Mouse (Mus musculus) MEL (cell line): ENCODE measurements around the gene Zbtb20. TPM values are rescaled to one million over a fixed set of nuclear protein-coding genes. Genes with fewer than 3 reads are reported as not detected.

Experiments used
- DNase-seq: peaks from one replicate; pipeline ENCODE4 v3.0.0; 2011; ENCODE audit warnings: low read depth, low spot score
- H3K27ac ChIP-seq: 2 replicates; pipeline ENCODE4 v1.5.1; 2012; ENCODE audit warnings: low read depth, mild to moderate bottlenecking, control low read depth, low read length, moderate library complexity; ENCODE audit not compliant: control insufficient read depth
- H3K27me3 ChIP-seq, 2 experiments: fragments of 150-350 bp in 1 of 2; sonication (generic) in 1 of 2; 2 replicates each; pipeline ENCODE4 v1.6.1; 2012; ENCODE audit warnings: low read length in 2 of 2, mild to moderate bottlenecking in 2 of 2, improper control_type of control experiment in 1 of 2, moderate library complexity in 1 of 2; ENCODE audit not compliant: insufficient read depth in 2 of 2, control insufficient read depth in 1 of 2
- H3K36me3 ChIP-seq, 2 experiments: 2 replicates each; pipeline ENCODE4 v1.6.1; 2012 to 2014; ENCODE audit warnings: low read length in 2 of 2, improper control_type of control experiment in 1 of 2, inconsistent platforms in 1 of 2, mild to moderate bottlenecking in 1 of 2; ENCODE audit not compliant: insufficient read depth in 2 of 2, control insufficient read depth in 1 of 2
- H3K4me1 ChIP-seq, 2 experiments: fragments of 150-350 bp in 1 of 2; sonication (generic) in 1 of 2; 2 replicates each; pipeline ENCODE4 v1.6.1; 2012; ENCODE audit warnings: low read length in 2 of 2, improper control_type of control experiment in 1 of 2, mild to moderate bottlenecking in 1 of 2; ENCODE audit not compliant: insufficient read depth in 2 of 2, control insufficient read depth in 1 of 2
- H3K4me3 ChIP-seq, 2 experiments: fragments of 150-350 bp in 1 of 2; sonication (generic) in 1 of 2; 2 replicates each; pipeline ENCODE4 v1.5.1; 2012; ENCODE audit warnings: low read depth in 2 of 2, low read length in 2 of 2, mild to moderate bottlenecking in 2 of 2, moderate library complexity in 2 of 2, control low read depth in 1 of 2, improper control_type of control experiment in 1 of 2; ENCODE audit not compliant: control insufficient read depth in 1 of 2, insufficient read depth in 1 of 2
- H3K79me2 ChIP-seq: 2 replicates; pipeline ENCODE4 v1.6.1; 2012; ENCODE audit warnings: mild to moderate bottlenecking, low read length, moderate library complexity; ENCODE audit not compliant: control insufficient read depth, poor library complexity, insufficient read depth
- H3K9ac ChIP-seq: 2 replicates; pipeline ENCODE4 v1.6.1; 2012; ENCODE audit warnings: low read depth, mild to moderate bottlenecking, control low read depth, low read length, moderate library complexity; ENCODE audit not compliant: control insufficient read depth, poor library complexity, severe bottlenecking
- H3K9me3 ChIP-seq: fragments of 150-350 bp; sonication (generic); replicated peaks from 2 replicates; pipeline ENCODE4 v1.6.1; 2012; ENCODE audit warnings: mild to moderate bottlenecking, low read length, improper control_type of control experiment, moderate library complexity; ENCODE audit not compliant: insufficient read depth
- BHLHE40 ChIP-seq: IDR thresholded peaks from 2 replicates; pipeline ENCODE4 v1.6.1; 2012; ENCODE audit warnings: low read depth, mild to moderate bottlenecking, inconsistent platforms, low read length, improper control_type of control experiment, borderline replicate concordance
- CTCF ChIP-seq, 3 experiments: IDR thresholded peaks in 2 of 3; conservative IDR thresholded peaks in 1 of 3; 2 replicates each; pipeline ENCODE4 v1.5.1; 2011 to 2012; ENCODE audit warnings: low read length in 3 of 3, low read depth in 2 of 3, mild to moderate bottlenecking in 2 of 3, improper control_type of control experiment in 1 of 3, inconsistent platforms in 1 of 3, mixed read lengths in 1 of 3, moderate library complexity in 1 of 3; ENCODE audit not compliant: control insufficient read depth in 1 of 3, insufficient read depth in 1 of 3, poor library complexity in 1 of 3, severe bottlenecking in 1 of 3
- E2F4 ChIP-seq: IDR thresholded peaks from 2 replicates; pipeline ENCODE4 v1.6.1; 2011; ENCODE audit warnings: low read depth, low read length, improper control_type of control experiment, borderline replicate concordance
- HCFC1 ChIP-seq: IDR thresholded peaks from 2 replicates; pipeline ENCODE4 v1.6.1; 2012; ENCODE audit warnings: low read depth, mild to moderate bottlenecking, inconsistent platforms, low read length, improper control_type of control experiment, moderate library complexity
- MAX ChIP-seq: IDR thresholded peaks from 2 replicates; pipeline ENCODE4 v1.6.1; 2011; ENCODE audit warnings: low read length, improper control_type of control experiment
- MAZ ChIP-seq: IDR thresholded peaks from 2 replicates; pipeline ENCODE4 v1.6.1; 2012; ENCODE audit warnings: low read depth, mild to moderate bottlenecking, inconsistent platforms, low read length, improper control_type of control experiment
- MXI1 ChIP-seq: IDR thresholded peaks from 2 replicates; pipeline ENCODE4 v1.6.1; 2011; ENCODE audit warnings: mild to moderate bottlenecking, low read depth, low read length, improper control_type of control experiment
- POLR2AphosphoS2 ChIP-seq: IDR thresholded peaks from 2 replicates; pipeline ENCODE4 v1.6.1; 2011; ENCODE audit warnings: low read length, improper control_type of control experiment
- RAD21 ChIP-seq: IDR thresholded peaks from 2 replicates; pipeline ENCODE4 v1.6.1; 2011; ENCODE audit warnings: mild to moderate bottlenecking, low read depth, low read length, improper control_type of control experiment
- SMC3 ChIP-seq: IDR thresholded peaks from 2 replicates; pipeline ENCODE4 v1.6.1; 2011; ENCODE audit warnings: low read depth, low read length, improper control_type of control experiment
- TAL1 ChIP-seq: IDR thresholded peaks from 2 replicates; pipeline ENCODE4 v1.6.1; 2012; ENCODE audit warnings: mild to moderate bottlenecking, inconsistent platforms, low read length, moderate library complexity, mixed read lengths
- UBTF ChIP-seq: IDR thresholded peaks from 2 replicates; pipeline ENCODE4 v1.6.1; 2012; ENCODE audit warnings: low read depth, mild to moderate bottlenecking, inconsistent platforms, low read length, improper control_type of control experiment, moderate library complexity, borderline replicate concordance; ENCODE audit not compliant: insufficient read depth
- USF1 ChIP-seq: IDR thresholded peaks from 2 replicates; pipeline ENCODE4 v1.6.1; 2014; ENCODE audit warnings: low read depth, mild to moderate bottlenecking, inconsistent platforms, low read length, improper control_type of control experiment, moderate library complexity
- ZKSCAN1 ChIP-seq: IDR thresholded peaks from 2 replicates; pipeline ENCODE4 v1.6.1; 2012; ENCODE audit warnings: low read depth, mild to moderate bottlenecking, inconsistent platforms, low read length, improper control_type of control experiment, moderate library complexity
- polyA plus RNA-seq, 2 experiments: library from polyadenylated mRNA; stranded (reverse) in 1 of 2; unstranded in 1 of 2; fragments of >175 nt in 1 of 2; fragments of >200 nt in 1 of 2; gene quantifications; 2 replicates each; pipeline versions ENCODE4 v1.2.1 to v1.2.4; 2012; ENCODE audit warnings: low replicate concordance in 2 of 2, low read depth in 1 of 2; ENCODE audit not compliant: insufficient read length in 2 of 2, insufficient read depth in 1 of 2, missing spikeins in 1 of 2
- total RNA-seq: library from RNA; depleted of rRNA; stranded (reverse); fragments of 300-350 nt; gene quantifications from 2 replicates; pipeline ENCODE4 v1.2.3, GENCODE M21; 2012

The Zbtb20 gene
- total and polyA plus RNA-seq, 3 experiments, result 0.17 to 0.27 TPM; not detected in 1

DNA sequence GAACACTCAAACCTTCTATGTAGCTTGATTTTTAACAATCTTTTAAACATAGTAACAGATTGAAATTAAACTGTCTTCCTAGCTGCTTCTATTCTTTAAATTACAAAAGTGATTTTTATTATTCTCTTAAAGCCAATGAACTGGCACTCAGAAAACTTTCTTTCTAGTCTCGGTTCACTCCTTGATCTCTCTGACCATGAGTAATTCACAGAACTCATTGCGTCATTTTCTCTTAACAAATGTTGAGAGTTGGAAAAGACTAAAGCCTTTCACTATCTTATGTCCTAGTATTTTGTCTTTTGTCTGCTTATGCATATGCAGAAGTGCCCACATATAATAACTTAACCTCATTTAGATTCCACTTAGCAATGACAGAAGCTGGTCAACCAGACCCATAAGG lies 525.3 kb downstream of the Zbtb20 start:
- H3K9me3 ChIP-seq, result no peaks in the 10 kb centered on the region
- H3K4me3 ChIP-seq, result no peak overlapping the region
- no peak overlapping the region for H3K9ac ChIP-seq
- DNase-seq, result no peak
- peaks cover 0 to 1% of the 10 kb centered on the region in 2 experiments; a peak in 1 of 4 replicates for H3K27me3 ChIP-seq
- TF ChIP-seq SMC3, result no peak
- no peak for TF ChIP-seq ZKSCAN1
- no peak for TF ChIP-seq TAL1
- TF ChIP-seq CTCF (IDR thresholded peaks at IDR 0.05 in 2 of 3, conservative IDR thresholded peaks at IDR 0.05 in 1 of 3; ENCODE audit: control insufficient read depth in 1 of 3, insufficient read depth in 1 of 3, low read depth in 2 of 3, low read length in 3 of 3, poor library complexity in 1 of 3, severe bottlenecking in 1 of 3), result no peak
- no peak for TF ChIP-seq RAD21
- TF ChIP-seq E2F4, result no peak
- no peak overlapping the region for H3K27ac ChIP-seq
- no peaks in the 10 kb centered on the region for H3K4me1 ChIP-seq
- H3K36me3 ChIP-seq, result no peaks in the 10 kb centered on the region
- H3K79me2 ChIP-seq, result no peaks in the 10 kb centered on the region

- Histone ChIP-seq H3K4me1 (no peaks in the 10 kb centered on the region), H3K4me3 (no peak overlapping the region), H3K9me3 (no peaks in the 10 kb centered on the region), H3K27me3 (peaks cover 0 to 1% of the 10 kb centered on the region in 2 experiments; a peak in 1 of 4 replicates), H3K36me3 (no peaks in the 10 kb centered on the region), H3K27ac (no peak overlapping the region), H3K9ac (no peak overlapping the region), H3K79me2 (no peaks in the 10 kb centered on the region)
- TF ChIP-seq MAX, result no peak
- no peak for DNase-seq
These were observed 527.2 kb downstream of the Zbtb20 start for GRCm38 (mm10) chr16:43402888-43403287.

DNA sequence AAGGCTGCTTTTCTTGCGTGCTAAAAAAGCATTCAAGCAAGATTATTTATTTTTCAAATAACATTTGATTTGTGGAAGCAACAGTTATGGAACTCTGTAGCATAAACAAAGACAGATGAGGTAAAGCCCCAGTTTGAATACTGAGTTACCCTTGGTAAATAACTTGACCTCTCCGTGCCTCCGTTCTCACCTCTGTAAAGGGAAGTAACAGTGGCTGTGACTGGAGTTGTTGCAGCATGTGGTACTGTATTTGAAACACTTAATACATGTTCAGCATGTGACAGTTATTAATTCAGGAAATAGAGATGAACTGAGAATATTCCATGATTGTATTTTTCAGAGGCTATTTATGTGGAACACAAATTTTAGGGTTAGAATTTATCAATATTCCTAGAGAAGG lies 529.4 kb downstream of the Zbtb20 start:
- H3K9ac ChIP-seq, result no peak overlapping the region
- H3K27me3 ChIP-seq, result peaks cover 0 to 1% of the 10 kb centered on the region in 2 experiments; a peak in 1 of 4 replicates
- no peaks in the 10 kb centered on the region for H3K79me2 ChIP-seq
- no peaks in the 10 kb centered on the region for H3K9me3 ChIP-seq
- H3K4me3 ChIP-seq, result no peak overlapping the region
- TF ChIP-seq BHLHE40 (no peak), HCFC1 (no peak), USF1 (no peak), POLR2AphosphoS2 (no peak), MAZ (no peak), MXI1 (no peak), UBTF (no peak)
- no peak overlapping the region for H3K27ac ChIP-seq
- DNase-seq, result no peak
- no peaks in the 10 kb centered on the region for H3K36me3 ChIP-seq
- H3K4me1 ChIP-seq, result no peaks in the 10 kb centered on the region
